Mouse (Mus musculus): Measurements from ENCODE around the gene Arhgdia.

Gene Arhgdia

DNA sequence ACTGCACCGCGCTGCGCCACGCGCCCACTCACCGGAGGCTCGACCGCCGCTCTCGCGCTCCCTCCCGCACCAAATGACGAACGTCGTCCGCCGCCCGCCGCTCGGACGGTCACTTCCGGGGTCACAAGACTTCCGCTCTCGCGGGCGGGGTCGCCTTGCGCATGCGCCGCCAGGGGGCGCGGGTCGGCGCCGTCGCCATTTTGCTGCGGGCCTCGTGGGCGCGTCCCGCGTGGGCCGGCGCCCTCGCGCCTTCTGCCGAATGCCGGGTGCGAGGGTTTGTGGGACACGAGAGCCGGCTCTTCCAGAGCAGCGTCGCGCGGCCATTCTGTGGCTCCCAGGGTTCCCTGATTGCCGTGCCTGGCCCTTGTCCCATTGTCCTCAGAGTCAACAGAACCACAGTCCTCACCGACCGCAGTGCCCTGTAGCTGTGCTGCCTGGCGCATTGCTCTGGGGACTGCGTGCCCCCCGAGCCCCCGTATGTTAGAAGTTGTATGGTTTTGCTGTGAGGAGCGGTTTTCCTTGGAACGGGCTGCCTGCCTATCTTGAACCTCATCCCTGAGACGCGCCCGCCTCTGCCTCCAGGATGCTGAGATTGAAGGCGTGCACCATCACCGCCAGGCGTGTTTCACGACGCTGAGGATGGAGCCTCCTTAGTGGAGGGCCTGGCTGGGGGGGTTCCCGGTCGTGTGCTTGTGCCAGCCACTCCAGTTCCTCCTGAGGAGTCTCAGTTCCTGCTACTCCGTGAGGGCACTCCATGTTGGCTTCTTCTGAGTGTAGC, at the start of gene Arhgdia:
Gene Arhgdia (minus strand): TSS at position 135 of the 778 bp plus-strand sequence.
- peak; percentile 84 to 87 for DNase-seq (ENCODE audit: low spot score in 2 of 2)

GRCm38 (mm10) chr11:120630401-120630871, 49.0 kb upstream of the Arhgdia start:
- DNase-seq (ENCODE audit: low spot score in 2 of 2) = peak in 1 of 2 experiments; percentile 37

DNA sequence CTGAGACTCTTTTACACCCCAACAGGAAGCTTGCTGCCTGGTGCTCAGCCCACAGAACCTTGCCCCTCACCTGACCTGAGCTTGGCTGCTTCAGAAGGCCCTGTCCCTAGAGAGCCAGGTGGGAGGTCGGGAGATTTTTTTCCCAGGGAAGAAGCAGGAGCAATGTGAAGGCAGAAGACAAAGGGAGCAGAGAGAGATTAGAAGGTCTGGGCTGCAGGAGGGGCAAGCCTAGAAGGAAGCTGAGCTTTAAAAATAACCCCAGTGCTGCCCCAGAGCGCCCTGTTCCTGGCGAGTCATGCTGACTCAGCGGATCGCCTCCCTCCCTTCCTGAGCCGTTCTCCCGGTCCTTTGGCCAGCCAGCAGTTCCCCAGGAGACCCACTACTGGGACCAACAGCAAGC, 48.5 kb upstream of the Arhgdia start:
- DNase-seq (ENCODE audit: low spot score in 2 of 2) = no peak

DNA sequence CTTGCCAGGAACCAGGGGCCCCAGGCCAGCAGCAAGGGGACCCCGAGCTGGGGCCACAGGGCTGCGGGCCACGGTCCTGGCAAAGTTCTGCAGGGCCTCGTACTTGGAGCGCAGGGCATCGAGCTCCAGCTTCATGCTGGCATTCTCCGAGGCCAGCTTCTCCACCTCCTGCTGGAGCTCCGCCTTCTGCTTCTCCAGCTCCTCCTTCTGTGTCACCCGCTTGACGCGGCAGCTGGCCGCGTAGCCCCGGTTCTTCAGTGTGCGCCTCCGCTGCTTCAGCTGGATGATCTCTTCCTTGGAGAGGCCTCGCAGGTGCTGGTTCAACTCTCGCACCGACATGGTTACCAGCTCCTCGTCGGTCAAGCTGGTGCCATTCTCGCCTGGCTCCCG, 47.9 kb upstream of the Arhgdia start:
- peak; percentile 53 to 55 for DNase-seq (ENCODE audit: low spot score in 2 of 2)

DNA sequence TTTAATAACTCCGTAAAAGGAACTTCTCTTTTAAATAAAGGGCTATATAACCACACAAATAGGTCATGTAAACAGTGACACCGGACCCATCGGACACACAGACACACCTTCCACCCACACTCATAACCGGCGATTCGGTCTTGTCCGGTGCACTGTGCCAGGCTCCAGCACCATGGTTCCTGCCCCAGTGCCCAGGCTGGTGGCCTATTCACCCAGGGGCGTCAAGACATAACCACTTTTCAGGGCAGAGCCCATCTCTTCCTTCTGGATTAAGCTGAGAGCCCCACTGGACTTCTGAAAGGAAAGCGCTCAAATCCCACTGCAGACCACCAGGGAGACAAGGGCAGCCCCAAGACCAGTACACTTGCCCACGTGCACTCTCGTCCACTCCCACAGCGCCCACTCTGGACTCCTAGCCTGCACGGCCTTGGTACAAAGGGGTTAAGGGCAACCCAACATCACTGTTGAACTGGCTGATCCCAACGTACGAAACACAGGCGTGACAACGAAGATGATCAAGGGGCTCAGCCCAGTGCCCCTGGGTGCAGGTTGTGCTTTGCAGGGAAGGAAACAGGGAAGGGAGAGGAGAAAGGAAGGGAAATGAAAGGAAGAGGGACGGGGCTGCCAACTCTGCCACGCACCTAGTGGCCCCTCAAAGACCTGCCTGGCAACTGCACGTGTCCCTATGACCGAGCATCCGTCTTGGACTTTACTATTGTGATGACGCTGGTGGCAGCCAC, 47.3 kb upstream of the Arhgdia start:
- no peak for DNase-seq (ENCODE audit: low spot score in 2 of 2)

DNA sequence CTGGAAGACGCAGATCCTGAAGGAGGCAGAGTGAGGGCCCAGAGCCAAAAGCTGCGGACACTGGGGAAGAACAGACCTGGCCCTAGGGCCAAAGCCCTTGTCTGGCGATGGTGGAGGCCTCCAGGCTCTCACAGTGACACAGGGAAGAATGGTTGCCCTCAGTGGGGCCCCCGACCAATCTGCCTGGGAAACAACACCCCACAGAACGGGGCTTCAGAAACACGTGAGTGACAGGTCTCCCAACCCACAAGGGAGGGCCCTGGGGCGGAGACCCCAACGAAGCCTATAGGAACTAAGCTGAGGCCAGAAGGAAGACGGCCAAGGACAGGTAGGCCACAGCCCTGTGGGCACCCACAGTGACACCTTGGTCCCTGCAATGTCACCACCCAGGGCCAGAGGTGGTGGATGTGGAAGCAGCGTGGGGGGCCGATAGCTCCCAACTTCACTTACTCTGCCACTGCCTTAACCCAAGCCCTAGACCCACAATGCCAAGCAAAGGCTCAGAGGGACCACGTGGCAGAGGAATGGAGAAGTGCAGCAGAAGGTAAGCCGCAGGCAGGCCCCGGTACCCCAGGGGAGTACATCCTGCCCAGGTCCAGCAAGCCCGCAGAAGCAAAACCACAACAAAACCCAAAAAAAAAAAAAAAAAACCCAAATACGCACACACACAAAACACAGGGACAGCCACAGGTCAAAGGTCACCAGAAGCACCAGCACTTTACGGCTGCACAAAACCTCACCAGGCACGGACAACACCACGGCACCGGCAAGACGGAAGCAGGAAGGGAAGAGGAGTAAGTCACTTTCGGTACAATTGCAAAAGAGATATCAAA, 46.3 kb upstream of the Arhgdia start:
- peak; percentile 67 to 77 for DNase-seq (ENCODE audit: low spot score in 2 of 2)

DNA sequence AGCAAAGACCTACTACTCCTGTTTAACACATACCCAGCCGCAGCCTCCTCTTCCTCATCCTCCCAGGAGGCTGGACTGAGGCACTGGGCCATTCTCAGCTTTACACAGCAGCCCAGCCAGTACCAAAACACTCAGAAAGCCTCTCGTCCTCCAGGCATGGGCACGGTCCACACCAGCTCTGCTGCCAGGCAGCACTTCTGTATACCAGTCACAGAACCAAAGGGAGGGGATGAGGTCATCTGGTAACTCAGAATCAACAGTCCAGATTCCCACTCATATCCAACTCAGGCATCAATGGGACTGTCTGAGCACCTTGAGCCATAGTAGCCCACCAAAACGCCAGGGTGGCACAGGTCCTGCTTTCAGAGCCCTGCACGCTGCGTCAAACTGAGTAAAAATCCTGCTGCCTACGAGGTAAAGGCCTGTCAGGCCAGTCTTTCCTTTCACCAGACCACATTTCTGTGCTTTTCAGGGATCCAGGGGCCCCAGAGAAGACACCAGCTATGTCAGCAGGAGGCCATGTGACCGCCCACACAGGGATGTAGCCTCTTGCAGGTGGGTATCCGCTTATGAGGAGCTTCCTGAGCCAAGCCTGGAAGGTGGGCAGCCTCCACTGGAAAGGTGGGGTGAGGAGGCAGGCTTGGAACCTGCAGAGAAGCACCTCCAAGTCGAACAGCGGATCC, 45.5 kb upstream of the Arhgdia start:
- no peak for DNase-seq (ENCODE audit: low spot score in 2 of 2)

DNA sequence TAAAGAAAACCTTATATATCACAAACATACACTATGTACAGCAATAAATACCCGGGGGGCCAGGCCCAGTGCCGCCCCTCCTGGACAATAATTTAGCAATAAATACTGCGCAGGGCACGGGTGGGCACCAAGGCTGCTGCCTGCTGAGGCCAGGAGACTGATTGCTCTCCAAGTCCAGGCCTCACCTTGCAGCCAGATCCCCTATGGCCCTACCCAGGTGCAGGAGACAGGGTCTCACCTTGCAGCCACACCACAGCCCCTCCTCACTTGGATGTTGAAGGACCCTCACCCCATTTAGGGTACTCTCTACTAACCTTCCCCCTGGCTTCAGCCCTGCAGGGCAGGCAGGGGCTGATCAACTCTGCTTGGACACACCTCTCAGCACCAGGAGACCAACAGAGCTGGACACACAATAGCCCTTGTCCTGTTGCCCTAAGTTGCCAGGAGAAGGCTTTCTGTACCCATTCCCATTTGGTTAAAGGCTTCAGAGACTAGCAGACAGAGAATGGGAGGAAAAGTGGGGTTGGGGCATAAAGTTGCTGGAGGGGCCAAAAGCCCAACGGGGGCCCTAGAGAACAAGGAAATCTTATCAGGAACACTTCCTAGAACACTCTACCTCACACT, 43.8 kb upstream of the Arhgdia start, which contains the start of gene Sirt7:
Gene Sirt7 (minus strand): TSS at position 89 of the 624 bp plus-strand sequence.
- DNase-seq (ENCODE audit: low spot score in 2 of 2) = no peak

DNA sequence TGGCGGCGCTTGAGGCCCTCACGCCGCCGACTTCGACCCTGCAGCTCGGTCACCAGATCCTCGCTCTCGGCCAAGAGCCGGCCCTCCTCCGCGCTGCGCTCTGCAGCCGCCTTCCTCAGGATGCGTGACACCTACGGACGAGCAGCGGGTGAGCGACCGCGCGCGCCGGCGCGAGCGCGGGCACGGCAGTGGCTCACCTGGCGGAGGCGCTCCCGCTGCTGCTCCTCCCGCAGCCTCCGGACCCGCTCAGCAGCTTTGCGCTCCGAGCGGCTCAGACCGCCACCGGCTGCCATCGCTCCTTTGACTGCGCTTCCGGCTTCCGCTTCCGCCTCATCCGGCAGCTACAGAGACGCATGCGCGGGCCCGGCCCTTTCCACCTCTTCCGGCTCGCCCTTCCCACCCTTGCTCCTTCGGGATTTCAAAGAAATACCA, 43.3 kb upstream of the Arhgdia start:
- peak; percentile 75 to 82 for DNase-seq (ENCODE audit: low spot score in 2 of 2)

DNA sequence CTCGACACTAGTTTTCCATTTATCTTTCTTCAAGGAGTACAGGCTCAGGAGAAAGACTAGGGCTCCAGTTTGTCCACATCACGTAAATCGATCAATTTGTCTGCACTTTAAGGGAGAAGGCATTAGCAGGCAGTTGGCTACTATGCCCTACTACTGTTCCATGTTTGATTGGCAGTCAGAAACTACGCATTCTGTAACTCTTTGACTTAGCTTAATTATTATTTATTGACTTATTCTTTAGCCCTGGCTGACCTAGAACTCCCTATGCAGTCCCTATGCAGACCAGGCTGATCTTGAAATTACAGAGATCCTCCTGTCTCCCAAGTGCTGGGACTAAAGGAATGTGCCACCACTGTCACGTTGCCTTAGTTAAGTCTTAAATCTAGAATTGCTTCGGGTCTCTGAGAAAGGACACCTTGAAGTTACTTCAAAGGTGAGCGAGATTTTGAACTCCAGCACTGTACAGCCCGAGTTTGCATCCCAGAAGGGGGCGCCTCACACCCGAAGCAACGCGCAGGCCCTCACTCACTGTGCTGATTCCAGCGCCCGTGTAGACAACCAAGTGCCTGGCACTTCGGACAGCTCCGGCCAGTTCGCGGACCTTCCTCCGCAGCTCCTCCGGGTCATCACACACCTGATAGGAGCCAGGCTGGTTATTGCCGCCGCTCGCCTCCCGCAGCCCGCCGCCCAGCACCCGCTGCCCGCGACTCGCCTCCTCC, 42.7 kb upstream of the Arhgdia start:
- peak; percentile 52 to 74 for DNase-seq (ENCODE audit: low spot score in 2 of 2)

- no peak for DNase-seq (ENCODE audit: low spot score in 2 of 2)
These were observed 41.4 kb upstream of the Arhgdia start for GRCm38 (mm10) chr11:120622805-120623204.

- DNase-seq (ENCODE audit: low spot score in 2 of 2) = no peak
These were observed 38.8 kb upstream of the Arhgdia start for GRCm38 (mm10) chr11:120620195-120620594.

GRCm38 (mm10) chr11:120618619-120619535, 37.5 kb upstream of the Arhgdia start:
- DNase-seq (ENCODE audit: low spot score in 2 of 2) = no peak

DNA sequence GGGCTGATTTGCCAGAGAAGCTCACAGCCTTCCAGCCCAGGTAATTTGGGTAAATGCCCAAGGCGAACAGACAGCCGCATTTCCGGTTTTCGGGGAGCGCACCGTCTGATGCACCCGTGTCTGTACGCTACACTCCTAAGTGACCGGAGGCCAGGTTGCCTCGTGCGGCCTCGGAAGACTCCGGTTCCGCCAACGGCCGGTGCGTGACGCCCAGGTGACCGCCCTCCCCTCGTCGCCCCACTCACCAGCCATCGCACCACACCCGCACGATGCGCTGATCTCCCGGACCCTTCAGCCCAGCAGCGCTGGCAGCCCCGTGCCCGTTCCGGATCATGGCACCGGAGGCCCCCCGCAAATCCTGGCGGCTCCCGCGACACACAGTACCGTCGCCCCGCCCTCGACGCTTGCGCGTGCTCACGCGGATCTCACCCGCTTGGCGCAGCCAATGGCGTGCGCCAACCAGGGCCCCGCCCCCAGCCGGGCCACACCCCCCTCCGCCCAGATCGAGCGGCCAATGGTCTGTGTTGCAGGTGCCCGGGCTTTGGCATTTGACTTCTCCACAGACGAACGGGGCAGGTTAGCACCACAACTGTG, 36.2 kb upstream of the Arhgdia start, which contains the start of gene Pcyt2:
Gene Pcyt2 (minus strand): TSS at position 418 of the 594 bp plus-strand sequence.
- peak; percentile 88 to 92 for DNase-seq (ENCODE audit: low spot score in 2 of 2)

DNA sequence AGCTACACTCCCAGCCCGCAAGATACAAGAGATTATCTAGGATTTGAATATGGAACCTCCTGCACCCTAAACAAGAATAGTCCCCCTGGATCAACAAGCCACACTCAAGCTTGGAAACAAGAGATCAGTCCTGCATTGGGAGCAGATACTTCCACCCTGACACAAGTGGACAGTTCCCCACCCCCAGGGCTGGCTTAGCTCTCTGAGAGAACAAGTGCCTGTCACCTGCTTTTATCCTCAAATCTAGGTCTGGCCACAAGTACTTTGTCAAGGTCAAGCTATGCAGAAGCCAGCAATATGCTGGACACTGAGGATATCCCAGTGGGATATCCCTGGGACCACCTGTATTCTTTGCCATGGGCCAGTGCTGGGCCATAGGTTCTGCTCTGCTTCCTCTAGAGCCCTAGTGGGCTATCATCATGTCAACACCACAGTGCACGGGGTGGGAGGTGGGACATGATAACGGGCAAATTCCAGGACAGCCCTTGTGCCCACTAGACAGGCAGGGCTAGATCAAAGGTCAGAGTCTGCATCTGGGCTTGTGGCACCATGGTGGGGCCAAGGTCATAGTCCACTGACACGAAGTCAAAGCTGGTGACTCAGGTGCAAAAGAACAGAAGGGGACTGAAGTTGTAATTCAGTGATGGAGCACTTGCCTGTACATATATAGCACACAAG, 35.3 kb upstream of the Arhgdia start:
- no peak for DNase-seq (ENCODE audit: low spot score in 2 of 2)

DNA sequence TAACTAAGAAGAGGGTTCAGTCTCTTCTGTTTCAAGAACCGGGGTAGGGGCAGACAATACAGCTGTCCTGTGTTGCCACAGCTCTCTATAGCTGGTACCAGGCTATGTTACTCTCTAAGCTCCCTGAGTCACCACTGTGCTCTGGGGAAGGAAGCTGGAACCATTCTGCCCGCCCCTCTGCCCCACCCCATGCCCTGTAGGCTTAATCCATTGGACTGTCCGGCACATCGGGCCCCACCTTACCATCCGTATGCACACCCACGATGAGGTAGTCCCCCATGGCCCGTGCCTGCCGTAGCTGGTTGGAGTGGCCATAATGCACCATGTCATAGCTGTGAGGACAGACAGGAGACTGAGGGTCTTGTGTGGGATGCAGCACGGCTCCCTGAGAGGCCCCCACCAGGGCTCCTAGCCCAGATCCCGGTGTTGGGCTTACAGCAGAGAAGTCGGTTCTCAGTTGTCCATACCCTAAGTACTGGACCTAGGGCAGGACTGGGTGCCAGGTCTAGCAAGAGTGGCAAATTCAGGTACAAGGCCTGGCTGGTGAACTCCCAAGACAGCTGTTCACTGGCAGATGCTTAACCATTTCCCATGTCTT, 34.3 kb upstream of the Arhgdia start:
- no peak for DNase-seq (ENCODE audit: low spot score in 2 of 2)

GRCm38 (mm10) chr11:120615167-120615566, 33.7 kb upstream of the Arhgdia start:
- no peak for DNase-seq (ENCODE audit: low spot score in 2 of 2)

- no peak for DNase-seq (ENCODE audit: low spot score in 2 of 2)
These were observed 32.6 kb upstream of the Arhgdia start for GRCm38 (mm10) chr11:120613976-120614375.
